Mouse (Mus musculus) cerebellum, adult 8-10 months (tissue): ENCODE data around the gene Esrrb.

Source experiments
- DNase-seq: peaks from one replicate; pipeline ENCODE4 v3.0.0; 2022

Gene Esrrb

GRCm38 (mm10) chr12:86501728-86502127 is 140.8 kb downstream of the Esrrb start:
- no peak for DNase-seq

GRCm38 (mm10) chr12:86503921-86504320 is 143.0 kb downstream of the Esrrb start:
- no peak for DNase-seq

GRCm38 (mm10) chr12:86504321-86504720 is 143.4 kb downstream of the Esrrb start:
- no peak for DNase-seq

GRCm38 (mm10) chr12:86507741-86508140 is 146.8 kb downstream of the Esrrb start:
- DNase-seq, result no peak

GRCm38 (mm10) chr12:86508313-86508988 is 147.5 kb downstream of the Esrrb start:
- DNase-seq, result no peak

- DNase-seq, result no peak
These were observed 148.7 kb downstream of the Esrrb start for GRCm38 (mm10) chr12:86509295-86510279.

- no peak for DNase-seq
These were observed 151.4 kb downstream of the Esrrb start for GRCm38 (mm10) chr12:86512335-86512734.

GRCm38 (mm10) chr12:86513596-86513995 is 152.7 kb downstream of the Esrrb start:
- DNase-seq, result no peak

- no peak for DNase-seq
These were observed 155.7 kb downstream of the Esrrb start for GRCm38 (mm10) chr12:86516602-86517001.

- DNase-seq, result no peak
These were observed 156.8 kb downstream of the Esrrb start for GRCm38 (mm10) chr12:86517721-86518120.

- DNase-seq, result peak; percentile 3
These were observed 157.8 kb downstream of the Esrrb start for GRCm38 (mm10) chr12:86518746-86519145.

GRCm38 (mm10) chr12:86534283-86534682 is 173.4 kb downstream of the Esrrb start:
- no peak for DNase-seq

GRCm38 (mm10) chr12:86537799-86538198 is 176.9 kb downstream of the Esrrb start:
- DNase-seq, result no peak

- no peak for DNase-seq
These were observed 177.8 kb downstream of the Esrrb start for GRCm38 (mm10) chr12:86538711-86539110.

GRCm38 (mm10) chr12:86539511-86539910 is 178.6 kb downstream of the Esrrb start:
- no peak for DNase-seq

- no peak for DNase-seq
These were observed 186.9 kb downstream of the Esrrb start for GRCm38 (mm10) chr12:86547808-86548207.

GRCm38 (mm10) chr12:86553037-86553436 is 192.1 kb downstream of the Esrrb start:
- no peak for DNase-seq

GRCm38 (mm10) chr12:86556796-86557517 is 196.0 kb downstream of the Esrrb start:
- no peak for DNase-seq

GRCm38 (mm10) chr12:86558889-86559288 is 198.0 kb downstream of the Esrrb start:
- DNase-seq, result no peak

- no peak for DNase-seq
These were observed 201.8 kb downstream of the Esrrb start for GRCm38 (mm10) chr12:86562705-86563104.

GRCm38 (mm10) chr12:86565996-86566395 is 205.1 kb downstream of the Esrrb start:
- DNase-seq, result no peak
